ENCODE assay signal across 13 mouse cellular contexts in the genomic region with DNA sequence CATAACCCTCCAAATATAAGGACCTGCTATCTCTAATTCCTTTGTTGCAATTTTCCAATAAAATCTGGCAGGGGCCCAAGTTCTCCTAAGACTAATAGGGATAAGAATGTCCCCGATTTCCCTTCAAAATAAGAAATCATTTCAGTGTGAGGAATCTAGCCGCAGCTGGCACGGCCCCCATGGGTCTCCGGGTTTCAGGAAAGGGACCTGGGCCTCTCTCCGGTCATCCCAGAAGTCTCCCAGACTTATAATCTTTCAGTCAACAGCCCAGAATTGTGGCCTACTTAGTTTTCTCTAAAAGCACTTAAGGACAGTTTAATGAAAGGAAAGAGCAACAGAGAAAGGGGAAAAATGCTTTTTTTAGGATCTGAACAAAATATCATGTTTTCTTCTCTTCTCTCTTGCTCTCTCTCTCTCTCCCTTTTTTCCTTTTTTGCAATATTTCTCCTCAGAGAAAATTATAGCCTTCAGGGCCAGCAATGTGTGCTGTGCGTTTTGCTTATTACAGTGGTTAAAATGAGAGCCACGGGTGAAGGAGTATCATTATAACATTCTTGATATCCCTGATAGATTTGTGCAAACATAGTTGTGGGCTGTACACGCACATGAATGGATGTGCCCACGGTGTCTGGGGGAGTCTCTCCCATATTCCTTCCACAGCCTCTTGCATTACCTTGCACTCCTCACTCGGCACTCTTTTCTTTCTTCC.
"Had no signal": no experiment of that assay in that cellular context is flagged by ENCODE, and none has a peak within 500 bp of the region (broad histone marks: within the 10 kb centered on the region; RNA-seq: fewer than 3 reads in every experiment).

No protein-coding gene starts in this region.

- DNase-seq: kidney, adult 18-20 months; kidney, postnatal 10 days; kidney, postnatal 4 days; lung, postnatal 36 days; right cerebral cortex, adult 18-20 months; right cerebral cortex, postnatal 25 days; thymus, postnatal 14 days had no signal

- H3K9me3 ChIP-seq: limb, embryonic 13.5 days; liver, embryonic 15.5 days; lung, embryonic 15.5 days; midbrain, embryonic 13.5 days had no signal

- H3K27me3 ChIP-seq: liver, embryonic 15.5 days; lung, embryonic 15.5 days; midbrain, embryonic 13.5 days had no signal

- ATAC-seq: midbrain, embryonic 13.5 days had no signal

- H3K36me3 ChIP-seq: limb, embryonic 13.5 days; liver, embryonic 15.5 days; lung, embryonic 15.5 days; midbrain, embryonic 13.5 days had no signal

- H3K27ac ChIP-seq: layer of hippocampus, adult 2 months; limb, embryonic 13.5 days; liver, embryonic 15.5 days; lung, embryonic 15.5 days; midbrain, embryonic 13.5 days had no signal

- H3K9ac ChIP-seq: limb, embryonic 13.5 days; liver, embryonic 15.5 days; lung, embryonic 15.5 days; midbrain, embryonic 13.5 days had no signal

- H3K4me1 ChIP-seq: limb, embryonic 13.5 days; liver, embryonic 15.5 days; lung, embryonic 15.5 days; midbrain, embryonic 13.5 days had no signal

- H3K4me2 ChIP-seq: limb, embryonic 13.5 days; liver, embryonic 11.5 days; liver, embryonic 15.5 days; lung, embryonic 15.5 days; midbrain, embryonic 13.5 days had no signal

- H3K4me3 ChIP-seq: layer of hippocampus, adult 2 months; limb, embryonic 13.5 days; liver, embryonic 15.5 days; lung, embryonic 15.5 days; midbrain, embryonic 13.5 days had no signal
